Mouse (Mus musculus) CD4-positive naive resting alpha-beta T cell, adult 76 days (primary cell): ENCODE results near the gene Gm42372. TPM values are rescaled to one million over a fixed set of nuclear protein-coding genes. Genes with fewer than 3 reads are reported as not detected.

Experiments
- total RNA-seq: library from RNA; stranded (reverse); gene quantifications from one replicate; pipeline ENCODE4 v1.2.4, GENCODE M21; 2023

Gene Gm42372
- total RNA-seq = 3.0 TPM

GRCm38 (mm10) chr7:16982859-16983568, at the start of gene Gm42372:
TSS of gene Gm42372 (plus strand) at chr7:16983086.

DNA sequence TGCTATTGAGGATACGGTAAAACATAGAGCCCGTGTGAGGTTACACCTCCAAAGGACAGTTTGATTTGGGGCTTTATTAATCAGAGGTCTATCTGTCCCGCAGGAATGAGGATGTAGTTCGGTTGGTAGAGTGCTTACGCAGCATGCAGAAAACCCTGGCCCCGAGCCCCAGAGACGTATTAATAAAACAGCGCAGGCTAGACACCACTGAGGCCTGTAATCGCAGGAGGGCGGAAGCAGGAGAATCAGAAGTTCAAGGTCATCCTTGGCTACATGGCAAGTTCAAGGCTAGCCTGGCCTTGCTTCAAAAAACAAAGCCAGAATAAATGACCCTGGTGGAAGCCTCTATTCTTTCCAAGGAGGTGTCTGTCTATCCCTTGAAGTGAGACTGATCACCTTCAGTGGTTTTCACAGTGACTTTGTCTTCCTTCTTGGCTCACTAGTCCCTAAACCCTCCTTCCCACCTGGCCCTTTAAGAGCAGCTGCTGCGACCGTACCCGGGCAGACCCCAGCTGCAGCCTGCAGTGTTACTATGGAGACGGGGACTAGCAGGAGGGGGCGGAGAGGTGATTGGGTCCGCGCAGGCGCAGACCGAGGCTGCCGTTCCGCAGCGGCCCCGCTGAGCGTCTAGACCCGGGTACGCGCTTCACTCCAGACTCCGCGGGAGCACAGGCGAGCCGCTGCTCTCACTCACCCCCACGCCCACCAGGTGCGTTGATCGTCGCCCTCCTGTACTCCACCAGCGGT, 38.7 kb upstream of the Gm42372 start, which contains the start of gene Pnmal2:
TSS of gene Pnmal2 (plus strand) at position 622 of the 747 bp plus-strand sequence.

DNA sequence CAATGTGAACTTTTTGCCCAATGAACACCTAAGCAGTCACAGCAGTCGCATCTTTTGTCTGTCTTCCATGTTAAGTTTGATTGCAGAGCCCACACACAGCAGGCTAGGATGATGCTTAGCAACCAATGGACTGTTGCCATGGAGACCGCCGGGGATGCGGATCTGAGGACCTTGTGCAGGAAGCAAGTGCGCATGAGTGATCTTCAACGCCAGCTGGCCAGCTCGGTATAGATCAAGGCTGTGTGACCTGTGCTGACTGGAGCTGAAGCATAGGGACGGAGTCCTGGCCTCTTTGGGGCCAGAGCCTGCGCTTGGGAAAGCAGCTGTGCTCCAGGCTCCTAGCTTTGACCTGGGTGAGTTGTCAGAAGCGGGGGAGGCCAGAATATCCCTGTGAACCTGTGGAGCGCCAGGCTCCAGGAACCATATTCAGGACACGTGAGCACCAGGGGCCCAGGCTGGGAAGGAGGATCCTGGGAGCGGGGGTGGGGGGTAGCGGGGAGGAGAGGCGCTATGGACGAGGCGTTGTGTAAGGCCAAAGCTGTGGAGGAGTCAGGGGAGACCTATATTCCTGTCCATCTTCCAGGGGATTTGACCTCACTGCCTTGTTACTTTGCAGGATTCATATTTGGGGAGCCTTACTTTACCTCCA, 23.2 kb upstream of the Gm42372 start, which contains the start of gene Pnmal1:
TSS of gene Pnmal1 (plus strand) at position 141 of the 649 bp plus-strand sequence.

GRCm38 (mm10) chr7:16992451-16992807, 9.5 kb downstream of the Gm42372 start, which contains the start of gene Ccdc8:
TSS of gene Ccdc8 (plus strand) at chr7:16992708.

DNA sequence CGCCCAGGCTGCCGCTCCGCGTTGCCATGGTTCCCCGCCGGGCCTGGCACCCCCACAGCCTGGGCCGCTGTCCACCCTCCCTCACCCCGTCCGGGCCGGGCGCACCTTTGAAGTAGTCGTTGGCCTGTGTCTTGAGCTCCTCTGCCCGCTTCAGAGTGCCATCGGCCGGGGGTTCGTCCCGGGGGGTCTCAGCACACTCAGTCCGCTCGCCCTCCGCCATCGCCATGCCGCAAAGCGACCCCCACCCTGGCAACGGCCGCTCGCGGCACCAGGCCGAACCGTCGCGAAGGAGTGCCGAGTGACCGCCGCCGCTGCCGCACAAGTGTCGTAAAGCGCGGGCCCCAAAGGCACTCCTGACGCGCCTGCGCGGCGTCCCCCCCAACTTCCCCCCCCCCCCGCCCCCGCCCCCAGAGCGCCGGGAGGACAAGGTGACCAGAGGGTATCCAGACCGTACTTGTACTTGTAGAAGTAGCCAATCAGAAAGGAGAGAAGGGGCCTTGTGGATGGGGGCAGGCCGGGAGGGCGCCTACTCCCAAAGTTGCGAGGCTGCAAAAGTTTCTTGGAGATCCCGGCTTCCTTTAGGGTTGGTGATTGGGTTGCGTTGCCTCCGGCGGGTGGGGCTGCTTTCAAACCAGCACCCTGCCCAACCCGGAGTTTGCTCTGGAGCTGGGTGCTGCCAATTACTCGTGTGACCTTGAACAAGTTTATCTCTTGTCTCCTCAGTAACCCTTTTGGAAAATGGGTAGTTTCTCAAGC, 44.9 kb downstream of the Gm42372 start, which contains the start of gene Ppp5c:
TSS of gene Ppp5c (minus strand) at position 337 of the 756 bp plus-strand sequence.

Other genes with a start within 250 kb of the Gm42372 start
- gene Ap2s1, start 244.7 kb upstream of the Gm42372 start, total RNA-seq = 52.9 TPM
- 121 TPM for gene Slc1a5, start 201.7 kb upstream of the Gm42372 start, total RNA-seq
- gene Strn4, start 167.2 kb upstream of the Gm42372 start, total RNA-seq = 94.1 TPM
- gene Fkrp, start 166.4 kb upstream of the Gm42372 start, total RNA-seq = 19.2 TPM
- 204 TPM for gene Prkd2, start 140.2 kb upstream of the Gm42372 start, total RNA-seq
- not detected for gene Dact3, start 107.8 kb upstream of the Gm42372 start, total RNA-seq
- not detected for gene Gng8, start 91.3 kb upstream of the Gm42372 start, total RNA-seq
- gene Ptgir, start 76.6 kb upstream of the Gm42372 start, total RNA-seq = 1.9 TPM
- gene Calm3, start 59.0 kb upstream of the Gm42372 start, total RNA-seq = 98.0 TPM
- not detected for gene Pnmal2, start 38.4 kb upstream of the Gm42372 start, total RNA-seq
- gene Pnmal1, start 23.4 kb upstream of the Gm42372 start, total RNA-seq = not detected
- gene Ccdc8, start 9.6 kb downstream of the Gm42372 start, total RNA-seq = 0.15 TPM
- gene Ppp5c, start 44.8 kb downstream of the Gm42372 start, total RNA-seq = 91.5 TPM
- 4.0 TPM for gene Hif3a, start 79.3 kb downstream of the Gm42372 start, total RNA-seq
- gene Psg16, start 91.0 kb downstream of the Gm42372 start, total RNA-seq = 0.21 TPM
- not detected for gene Ceacam3, start 167.2 kb downstream of the Gm42372 start, total RNA-seq
- gene Psg29, start 220.4 kb downstream of the Gm42372 start, total RNA-seq = not detected